Mouse (Mus musculus) gastrocnemius, adult 2 months (tissue): ENCODE results near the gene Lyve1. TPM values are rescaled to one million over a fixed set of nuclear protein-coding genes. Genes with fewer than 3 reads are reported as not detected.
"Not testable (repeated sequence)": the region's sequence is repeated elsewhere in the genome, so short reads cannot be mapped to it uniquely, and the experiment has no call there.

ENCODE experiments used
- DNase-seq: peaks from one replicate; pipeline ENCODE4 v3.0.0; 2022
- H3K27ac ChIP-seq: fragments of 200-600 bp; 2 replicates; pipeline ENCODE4 v1.8.1; 2022; ENCODE audit warnings: mild to moderate bottlenecking
- H3K4me3 ChIP-seq: fragments of 200-600 bp; 2 replicates; pipeline ENCODE4 v1.8.1; 2022; ENCODE audit warnings: mild to moderate bottlenecking, moderate library complexity
- CTCF ChIP-seq: fragments of 200-600 bp; IDR thresholded peaks from 2 replicates; pipeline ENCODE4 v1.8.1; 2022; ENCODE audit warnings: antibody characterized with exemption, mild to moderate bottlenecking, moderate library complexity
- intact Hi-C: fragments of 180-260 bp; cut with DNase I; formaldehyde crosslinking; loops from one replicate; pipeline ENCODE4 v1.15.1; 2025
- long read RNA-seq, 2 experiments: library from polyadenylated mRNA; stranded (forward); transcript quantifications; one replicate each; pipeline ENCODE4 v2.0.0; 2021
- total RNA-seq, 2 experiments: library from RNA; stranded (reverse); gene quantifications; 2 replicates each; pipeline ENCODE4 v1.2.3; 2021

The Lyve1 gene
- total RNA-seq = 1 to 10 TPM; 5.7 to 9.6 TPM
- long read RNA-seq, experiment 1, partial matches to known transcripts = 1 of 7 reads
- long read RNA-seq, experiment 1, other reads (novel, unspliced or antisense) = 2 of 7 reads
- long read RNA-seq, experiment 2, partial matches to known transcripts = 0 of 2 reads
- long read RNA-seq, experiment 2, other reads (novel, unspliced or antisense) = 0 of 2 reads

DNA sequence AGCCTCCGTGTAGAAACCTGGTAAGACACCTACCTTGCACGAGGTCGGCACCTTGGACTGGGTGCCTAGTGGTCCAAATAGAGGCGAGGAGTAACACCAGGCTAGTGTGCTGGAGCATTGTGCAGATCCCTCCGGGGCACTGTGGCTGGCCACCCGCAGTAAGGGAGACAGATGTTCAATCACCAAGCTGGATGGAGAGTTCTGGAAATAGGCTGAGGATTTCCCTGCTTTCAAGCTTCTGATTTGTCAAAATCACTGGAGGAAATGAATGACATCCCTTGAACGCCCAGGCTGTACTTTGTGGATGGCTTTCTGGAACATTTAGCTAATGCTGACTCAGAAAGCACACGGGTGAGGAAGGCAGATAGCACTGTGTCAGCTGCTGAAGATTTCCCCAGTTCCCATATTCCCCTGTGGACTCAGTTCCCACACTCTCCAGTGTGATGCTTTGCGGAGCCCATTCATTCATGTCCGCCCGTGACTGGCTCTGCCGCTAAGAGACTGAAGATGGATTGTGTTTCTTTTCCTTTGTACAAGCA is at the start of gene Lyve1:
Gene Lyve1 (minus strand): TSS at position 489 of the 539 bp plus-strand sequence.
- H3K4me3 ChIP-seq = peak within 1 kb of the TSS; percentile 36
- no peak for TF ChIP-seq CTCF
- DNase-seq = no peak
- intact Hi-C loops = no loop called here
- peak within 1 kb of the TSS; percentile 55 for H3K27ac ChIP-seq

DNA sequence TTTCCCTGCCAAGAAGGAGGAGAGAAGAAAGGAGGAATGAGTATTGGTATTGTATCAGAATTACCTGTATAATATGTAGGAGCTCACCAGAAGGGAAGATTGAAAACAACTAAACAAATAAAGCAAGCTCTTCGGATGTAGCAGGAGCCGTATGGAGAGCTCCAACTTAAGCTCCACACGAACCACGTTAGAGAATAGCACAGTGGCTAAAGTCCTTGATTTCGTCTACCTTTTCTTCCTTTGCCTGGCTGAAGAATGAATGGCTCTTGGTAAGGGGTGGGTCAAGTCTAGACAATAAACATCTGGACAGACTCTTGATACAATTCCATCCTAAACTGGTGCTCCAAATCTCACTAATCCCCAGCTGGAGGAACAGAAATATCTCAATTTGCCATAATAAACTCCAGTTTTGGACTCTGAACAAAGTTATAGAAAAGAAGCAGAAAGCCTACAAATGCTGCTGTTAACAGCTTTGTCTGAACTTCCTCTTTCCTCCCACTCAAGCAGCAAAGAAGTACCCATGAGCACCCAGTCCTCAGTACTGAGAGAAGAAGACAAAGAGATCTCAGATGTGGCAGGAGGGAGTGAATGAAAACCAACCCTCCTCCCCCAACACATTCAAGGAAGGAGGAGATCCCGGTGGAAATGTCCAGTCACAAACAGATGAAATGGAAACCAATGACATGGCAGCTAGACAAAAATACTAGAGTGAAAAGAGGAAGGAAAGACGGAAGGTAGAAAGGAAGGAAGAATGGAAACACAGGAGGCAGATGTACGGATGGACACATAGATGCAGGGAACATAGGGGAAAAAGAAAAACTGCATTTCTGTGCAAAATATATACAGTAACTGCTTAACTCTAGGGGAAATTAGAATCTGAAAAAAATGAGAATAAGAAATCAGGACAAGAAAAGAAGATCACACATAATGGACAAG is 45.4 kb upstream of the Lyve1 start:
- no peak overlapping the region for H3K27ac ChIP-seq
- no peak for TF ChIP-seq CTCF
- H3K4me3 ChIP-seq = no peak overlapping the region
- intact Hi-C loops = no loop called here
- no peak for DNase-seq

DNA sequence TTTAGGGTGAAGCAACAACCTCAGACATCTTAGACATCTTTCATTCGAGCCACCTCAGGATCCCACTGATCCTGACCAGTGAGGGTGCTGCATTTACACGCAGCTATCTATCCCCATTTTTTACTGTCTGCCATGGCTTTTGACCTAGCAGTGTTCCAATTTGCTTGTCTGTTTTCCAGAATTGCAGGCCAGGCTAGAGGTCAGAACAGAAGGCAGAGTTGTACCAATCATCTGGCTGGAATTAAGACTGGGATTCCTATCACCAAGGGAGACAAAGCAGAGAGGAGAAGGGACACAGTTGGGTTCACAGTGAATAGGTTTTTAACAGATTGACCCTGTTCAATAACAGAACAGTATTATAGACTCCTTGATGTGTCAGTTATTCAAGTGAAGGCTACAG is 43.5 kb upstream of the Lyve1 start:
- DNase-seq = no peak
- no peak for TF ChIP-seq CTCF
- Histone ChIP-seq H3K27ac (no peak overlapping the region), H3K4me3 (no peak overlapping the region)
- intact Hi-C loops = no loop called here

DNA sequence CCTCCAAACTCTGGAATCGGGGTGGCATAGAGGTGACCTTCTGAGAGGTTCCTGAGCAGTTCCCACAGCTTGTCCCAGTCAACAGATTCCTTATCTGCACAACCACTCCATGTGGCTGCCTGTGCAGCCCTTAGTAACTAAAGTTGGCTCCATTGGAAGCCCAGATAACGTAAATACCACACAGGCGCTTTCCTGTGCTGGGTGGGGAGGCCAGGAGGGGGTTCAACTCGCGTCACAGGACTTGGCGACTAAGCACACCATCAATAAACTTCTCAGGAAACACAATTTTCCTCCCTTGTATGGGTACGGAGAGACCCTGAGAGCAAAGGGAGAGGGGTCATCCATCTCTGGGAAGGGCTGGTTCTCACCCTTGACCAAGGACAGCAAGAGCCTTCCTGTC is 40.2 kb upstream of the Lyve1 start:
- no peak for DNase-seq
- TF ChIP-seq CTCF = no peak
- H3K27ac ChIP-seq = no peak overlapping the region

DNA sequence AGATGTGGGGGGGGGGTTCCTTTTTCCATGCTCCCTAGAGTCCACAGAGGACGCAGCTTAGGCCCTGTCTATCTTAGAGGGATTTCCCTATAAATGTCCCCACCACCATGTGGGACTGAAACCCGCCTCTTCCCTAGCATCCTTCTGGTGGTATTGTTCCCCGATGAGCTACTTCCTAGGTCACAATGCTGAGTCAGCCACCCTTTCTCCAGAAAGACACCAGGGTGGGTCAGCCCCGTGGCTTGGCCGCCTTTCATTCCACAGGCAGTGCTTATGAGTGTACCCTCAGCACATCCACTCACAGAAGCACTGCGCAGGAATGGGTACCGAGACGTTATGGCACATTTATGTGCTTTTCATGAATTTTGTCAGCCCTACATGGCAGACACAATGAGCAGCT is 34.2 kb upstream of the Lyve1 start:
- intact Hi-C loops = no loop called here
- Histone ChIP-seq H3K27ac (no peak overlapping the region), H3K4me3 (no peak overlapping the region)
- no peak for TF ChIP-seq CTCF
- no peak for DNase-seq

More for the DNA sequence above, 40.2 kb upstream of the Lyve1 start:
- intact Hi-C loops = no loop called here
- H3K4me3 ChIP-seq = no peak overlapping the region

DNA sequence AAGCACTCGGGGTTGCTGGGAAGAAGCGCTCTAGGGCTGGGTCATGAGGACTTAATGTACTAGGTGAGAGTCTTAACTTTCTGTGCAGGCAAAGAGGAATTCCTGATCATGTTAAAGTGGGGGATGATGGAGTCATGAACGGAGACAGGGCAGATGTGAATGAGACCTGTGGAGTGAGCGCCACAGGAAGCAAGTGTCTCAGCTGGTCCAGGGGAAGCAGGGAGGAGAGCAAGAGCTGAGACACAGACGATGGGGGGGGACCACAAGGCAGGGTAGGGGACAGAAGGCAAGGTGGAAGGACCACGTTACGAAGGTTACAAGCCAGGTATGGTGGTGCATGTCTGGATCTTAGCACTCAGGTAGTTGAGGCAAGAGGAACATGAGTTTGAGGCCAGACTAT is 33.4 kb upstream of the Lyve1 start:
- Histone ChIP-seq H3K4me3 (no peak overlapping the region), H3K27ac (peak overlapping the region; percentile 24; the same call in 1 of the 2 replicates)
- TF ChIP-seq CTCF = no peak
- intact Hi-C loops = no loop called here
- DNase-seq = no peak

DNA sequence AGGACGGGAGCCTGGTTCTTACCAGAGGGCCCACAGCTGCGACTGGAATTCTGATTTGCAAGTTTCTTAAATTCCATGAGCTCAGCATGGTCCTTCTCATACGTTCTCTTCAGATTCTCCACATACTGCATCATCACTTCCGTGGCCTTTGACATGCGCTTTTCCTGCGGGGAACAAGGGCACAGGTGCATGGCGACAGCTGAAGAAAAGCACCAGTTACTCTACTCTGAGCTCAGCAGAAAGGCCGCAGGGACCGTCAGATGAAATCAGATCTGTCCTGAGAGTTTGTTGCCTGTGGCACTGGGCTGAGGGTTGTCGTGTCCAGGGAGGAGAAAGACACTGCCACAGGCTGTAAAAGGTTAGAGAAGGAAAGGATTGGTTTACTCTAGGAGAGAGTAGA is 32.7 kb upstream of the Lyve1 start:
- H3K27ac ChIP-seq = peak overlapping the region; percentile 50; the same call in 1 of the 2 replicates
- intact Hi-C loops, H3K4me3 ChIP-seq, DNase-seq: not testable (repeated sequence)

DNA sequence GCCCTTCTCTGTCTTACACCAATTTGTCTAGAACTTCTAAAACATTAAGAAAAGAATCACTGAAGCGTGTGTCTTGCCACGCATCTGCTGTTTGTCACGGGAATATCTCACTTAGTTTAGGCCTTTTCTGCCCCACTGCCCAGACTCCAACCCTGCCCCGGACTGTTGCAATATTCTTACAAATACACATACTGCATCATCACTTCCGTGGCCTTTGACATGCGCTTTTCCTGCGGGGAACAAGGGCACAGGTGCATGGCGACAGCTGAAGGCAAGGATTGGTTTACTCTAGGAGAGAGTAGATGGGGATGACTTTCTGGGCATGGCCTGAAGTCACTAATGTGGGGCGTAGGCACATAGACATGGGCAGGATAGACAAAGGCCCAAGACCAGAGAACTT is 31.6 kb upstream of the Lyve1 start:
- no peak for TF ChIP-seq CTCF
- intact Hi-C loops = no loop called here
- H3K27ac ChIP-seq = no peak overlapping the region

DNA sequence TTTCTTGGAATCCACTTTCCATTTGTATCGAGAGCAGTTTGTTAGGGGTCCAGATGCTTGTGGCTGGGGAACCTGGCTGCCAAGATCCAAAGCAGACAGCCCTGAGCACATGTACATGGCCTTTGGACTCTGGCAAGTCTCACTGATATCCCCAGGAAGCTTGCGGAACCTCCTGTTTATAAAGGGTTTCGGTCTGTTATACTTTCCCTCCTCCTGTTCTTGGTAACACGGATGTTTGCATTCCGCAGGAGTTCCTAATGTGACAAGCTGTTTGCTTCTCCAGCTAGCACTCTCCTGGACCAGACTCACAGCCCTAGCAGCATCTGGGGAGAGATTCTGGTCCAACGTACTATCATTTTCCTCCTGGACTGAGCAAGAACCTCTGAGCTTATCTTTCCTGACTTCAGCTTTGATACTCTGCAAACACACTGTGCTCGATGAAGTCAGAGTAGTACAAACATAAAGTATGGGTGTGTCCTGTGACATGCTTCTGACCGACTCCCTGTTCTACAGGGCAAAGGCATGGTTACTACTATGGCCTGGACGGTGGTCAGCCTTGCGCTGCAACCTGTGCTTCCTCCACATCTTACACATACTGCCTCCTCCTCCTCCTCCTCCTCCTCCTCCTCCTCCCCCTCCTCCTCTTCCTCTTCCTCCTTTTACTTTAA is 31.0 kb upstream of the Lyve1 start:
- no peak overlapping the region for H3K27ac ChIP-seq
- no peak for DNase-seq
- H3K4me3 ChIP-seq = no peak overlapping the region
- intact Hi-C loops = no loop called here
- TF ChIP-seq CTCF = no peak

More for the DNA sequence above, 31.6 kb upstream of the Lyve1 start:
- H3K4me3 ChIP-seq = no peak overlapping the region
- no peak for DNase-seq

DNA sequence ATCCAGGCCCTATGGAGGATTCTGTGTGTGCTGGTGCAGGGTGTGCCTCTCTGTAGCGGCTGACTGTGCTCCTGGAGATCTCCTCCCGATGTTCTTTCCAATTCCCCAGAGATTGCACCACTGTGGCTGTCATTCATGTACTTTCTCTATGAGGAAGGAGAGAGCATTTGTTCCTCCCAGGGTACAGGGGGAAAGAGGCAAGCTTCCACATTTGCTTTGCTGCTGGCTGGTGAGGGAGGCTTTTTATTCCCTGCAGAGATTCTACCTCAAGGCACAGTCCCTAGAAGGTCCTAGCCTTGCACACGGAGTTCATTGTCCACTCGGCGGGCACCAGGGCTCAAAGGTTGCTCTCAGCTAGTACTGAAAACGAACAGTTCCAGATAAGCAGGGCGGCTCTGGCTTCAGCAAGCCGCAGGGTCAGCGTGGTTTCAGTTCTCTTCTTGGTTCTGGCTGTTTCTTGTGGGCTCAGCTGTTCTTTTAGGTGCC is 28.5 kb upstream of the Lyve1 start:
- TF ChIP-seq CTCF = no peak
- Histone ChIP-seq H3K4me3 (no peak overlapping the region), H3K27ac (peak overlapping the region; percentile 56)
- DNase-seq = peak; percentile 56
- intact Hi-C loops = no loop called here

DNA sequence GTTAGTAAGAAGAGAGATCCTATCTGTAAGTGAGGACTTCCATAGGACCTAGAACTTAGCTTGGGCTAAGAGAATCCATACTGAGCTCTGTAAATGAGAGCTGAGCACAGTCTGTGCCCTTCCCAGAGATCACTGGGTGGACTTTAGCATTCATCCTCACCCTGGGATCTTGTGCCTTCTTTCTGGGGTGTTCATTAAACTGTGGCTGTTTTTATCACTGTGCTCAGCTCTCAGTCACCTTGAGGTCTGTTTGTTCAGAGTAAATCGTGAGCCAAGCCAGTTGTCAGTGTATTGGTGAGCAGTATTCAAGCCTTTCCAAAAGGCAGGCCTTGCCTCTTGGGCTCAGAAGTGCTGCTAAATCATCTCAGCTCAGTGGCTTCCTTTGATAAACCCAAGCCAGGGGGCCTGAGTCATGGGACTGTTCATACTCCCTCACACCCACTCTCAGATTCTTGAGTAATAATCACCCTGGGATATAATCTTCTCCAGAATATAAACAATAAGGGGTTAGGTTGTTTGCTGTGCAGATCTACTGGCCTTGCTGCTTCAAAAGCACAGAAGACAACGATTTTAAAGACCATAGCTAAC is 18.8 kb upstream of the Lyve1 start:
- no peak for TF ChIP-seq CTCF
- Histone ChIP-seq H3K4me3 (no peak overlapping the region), H3K27ac (no peak overlapping the region)
- intact Hi-C loops = no loop called here
- DNase-seq = no peak

DNA sequence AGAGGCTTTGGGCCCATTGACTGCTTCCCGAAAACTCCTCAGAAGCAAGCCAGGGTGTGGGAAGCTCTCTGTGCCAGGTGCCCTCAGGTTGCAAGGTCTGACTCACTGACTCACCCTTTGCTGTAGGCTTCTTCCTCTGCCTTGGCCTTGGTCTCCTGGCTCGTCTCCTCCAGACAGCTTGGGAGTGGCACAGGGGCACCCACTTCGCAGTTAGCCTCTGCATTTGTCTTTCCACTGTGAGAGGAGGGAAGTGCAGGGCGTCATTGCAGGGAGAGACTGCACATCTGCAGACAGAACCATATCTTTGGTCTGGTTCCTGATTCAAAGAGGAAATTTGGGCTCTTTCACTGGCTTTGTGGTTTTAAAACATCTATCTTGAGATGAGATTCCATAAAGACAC is 15.0 kb upstream of the Lyve1 start:
- no peak for TF ChIP-seq CTCF
- DNase-seq = no peak
- Histone ChIP-seq H3K27ac (no peak overlapping the region), H3K4me3 (no peak overlapping the region)
- intact Hi-C loops = no loop called here
